ENCODE assay signal across 10 mouse cellular contexts in genomic region chr1:134345075-134345474, GRCm38 (mm10). TPM values are rescaled to one million over a fixed set of nuclear protein-coding genes. Genes with fewer than 3 reads are reported as not detected.
A peak's percentile ranks its signal among the peaks of the same experiment; 100 is the strongest.
DNase-seq lines count a peak whose midpoint lies in the region; ATAC-seq and TF ChIP-seq lines count a peak whose summit lies in the region.
"Had no signal": no experiment of that assay in that cellular context is flagged by ENCODE, and none has a peak within 500 bp of the region (broad histone marks: within the 10 kb centered on the region; RNA-seq: fewer than 3 reads in every experiment).

No protein-coding gene starts in this region.

- ATAC-seq in lung, postnatal 0 days: peak; percentile 1; the same call in 1 of the 2 replicates
- no peak for ATAC-seq in limb, embryonic 14.5 days (ENCODE audit: low FRiP score, low read depth)
- no peak for ATAC-seq in stomach, embryonic 15.5 days (ENCODE audit: insufficient read depth, low FRiP score, low read depth)
- no peak for ATAC-seq in granulocyte monocyte progenitor cell, adult 5-6 weeks (replicated peaks; ENCODE audit: poor library complexity, severe bottlenecking)

- peak overlapping the region; percentile 50; the same call in 1 of the 2 replicates for H3K4me2 ChIP-seq in lung, postnatal 0 days (replicated peaks; ENCODE audit: low read depth, low read length)
- H3K4me2 ChIP-seq in limb, embryonic 14.5 days (replicated peaks; ENCODE audit: low read depth, low read length, severe bottlenecking): peak overlapping the region; percentile 93
- peak overlapping the region; percentile 94 for H3K4me2 ChIP-seq in stomach, embryonic 15.5 days

- no peak overlapping the region for H3K27ac ChIP-seq in lung, postnatal 0 days (ENCODE audit: low read length)
- H3K27ac ChIP-seq in limb, embryonic 14.5 days (replicated peaks; ENCODE audit: low read depth, low read length): no peak overlapping the region
- H3K27ac ChIP-seq in stomach, embryonic 15.5 days: no peak overlapping the region

- H3K27me3 ChIP-seq in lung, postnatal 0 days (replicated peaks; ENCODE audit: insufficient read depth, low read length): no peaks in the 10 kb centered on the region
- H3K27me3 ChIP-seq in limb, embryonic 14.5 days (ENCODE audit: control insufficient read depth, insufficient read depth, low read length): no peaks in the 10 kb centered on the region
- H3K27me3 ChIP-seq in stomach, embryonic 15.5 days (replicated peaks): no peaks in the 10 kb centered on the region

- H3K9ac ChIP-seq in lung, postnatal 0 days (replicated peaks; ENCODE audit: low read depth): no peak overlapping the region
- H3K9ac ChIP-seq in limb, embryonic 14.5 days (ENCODE audit: low read depth, low read length, severe bottlenecking): no peak overlapping the region
- no peak overlapping the region for H3K9ac ChIP-seq in stomach, embryonic 15.5 days

- WGBS in lung, postnatal 0 days: 71% methylated on average over 4 of the region's 4 CpGs
- WGBS in limb, embryonic 14.5 days: 72% methylated on average over 4 of the region's 4 CpGs
- 73% methylated on average over 4 of the region's 4 CpGs for WGBS in stomach, embryonic 15.5 days

- TF ChIP-seq CTCF in lung, postnatal 0 days (IDR thresholded peaks at IDR 0.05): no peak

- no peaks in the 10 kb centered on the region for H3K9me3 ChIP-seq in lung, postnatal 0 days (ENCODE audit: low read length)
- no peaks in the 10 kb centered on the region for H3K9me3 ChIP-seq in limb, embryonic 14.5 days (ENCODE audit: control insufficient read depth, low read length)
- H3K9me3 ChIP-seq in stomach, embryonic 15.5 days: no peaks in the 10 kb centered on the region

- TF ChIP-seq EP300 in lung, postnatal 0 days (IDR thresholded peaks at IDR 0.05): no peak

- peaks cover 19% of the 10 kb centered on the region; the same call in 1 of the 2 replicates for H3K36me3 ChIP-seq in lung, postnatal 0 days (ENCODE audit: insufficient read depth, low read length)
- H3K36me3 ChIP-seq in limb, embryonic 14.5 days (ENCODE audit: control insufficient read depth, insufficient read depth, low read length): peaks cover 37% of the 10 kb centered on the region
- peaks cover 16% of the 10 kb centered on the region for H3K36me3 ChIP-seq in stomach, embryonic 15.5 days

- no peaks in the 10 kb centered on the region for H3K4me1 ChIP-seq in lung, postnatal 0 days (ENCODE audit: insufficient read depth, low read depth, low read length)
- peaks cover 4% of the 10 kb centered on the region; the same call in 1 of the 2 replicates for H3K4me1 ChIP-seq in limb, embryonic 14.5 days (ENCODE audit: control insufficient read depth, insufficient read depth, low read length)
- H3K4me1 ChIP-seq in stomach, embryonic 15.5 days: peaks cover 5% of the 10 kb centered on the region

- no peak overlapping the region for H3K4me3 ChIP-seq in lung, postnatal 0 days (ENCODE audit: low read depth, low read length)
- H3K4me3 ChIP-seq in limb, embryonic 14.5 days (replicated peaks; ENCODE audit: low read length): peak overlapping the region; percentile 56
- peak overlapping the region; percentile 54 for H3K4me3 ChIP-seq in stomach, embryonic 15.5 days (replicated peaks)
- H3K4me3 ChIP-seq: myocyte had no signal

- DNase-seq in frontal cortex, adult 2 months (ENCODE audit: extremely low spot score in 1 of 2, low spot score in 1 of 2): peak; percentile 68 to 73
- no peak for DNase-seq in frontal cortex, postnatal 10 days (ENCODE audit: low spot score in 2 of 2)
- DNase-seq in lung, postnatal 0 days (ENCODE audit: low spot score): no peak
- DNase-seq in lung, postnatal 14 days: no peak
- DNase-seq in limb, embryonic 14.5 days (ENCODE audit: low spot score): no peak
- no peak for DNase-seq in thymus, postnatal 4 days

- no peak for TF ChIP-seq POLR2A in limb, embryonic 14.5 days (IDR thresholded peaks at IDR 0.05; ENCODE audit: borderline replicate concordance, extremely low read depth, insufficient read depth, insufficient read length)

RNA-seq across cellular contexts. Expression of gene Ppfia4, which starts 12.3 kb away (rescaled TPM):
- 49.4 TPM in 2 replicates for polyA plus RNA-seq in frontal cortex, adult 2 months (2012; rRNA removed)
- 4.5 TPM in 2 replicates for polyA plus RNA-seq in lung, postnatal 0 days (2015; fragmentation: Nextera tagmentation; extraction: Ambion mirVana)
- 32.3 and 38.9 TPM in 2 replicates for polyA plus RNA-seq in limb, embryonic 14.5 days (2012; rRNA removed)
- polyA plus RNA-seq in limb, embryonic 14.5 days (2014; fragmentation: Nextera tagmentation; extraction: Ambion mirVana): 10.1 and 10.9 TPM in 2 replicates
- polyA plus RNA-seq in stomach, embryonic 15.5 days (2015; fragmentation: Nextera tagmentation; extraction: Ambion mirVana): 5.8 and 6.1 TPM in 2 replicates
- 6.4 and 12.5 TPM in 2 replicates for total RNA-seq in granulocyte monocyte progenitor cell, adult 5-6 weeks (2014; fragmentation: Nextera tagmentation)
- 4.1 and 4.6 TPM in 2 replicates for total RNA-seq in granulocyte monocyte progenitor cell, adult 5-6 weeks (2017)

RNA-seq across cellular contexts. Expression of gene Tmem183a, which starts 16.7 kb away (rescaled TPM):
- 54.0 and 62.4 TPM in 2 replicates for polyA plus RNA-seq in frontal cortex, adult 2 months (2012; rRNA removed)
- 42.9 and 44.8 TPM in 2 replicates for polyA plus RNA-seq in lung, postnatal 0 days (2015; fragmentation: Nextera tagmentation; extraction: Ambion mirVana)
- polyA plus RNA-seq in limb, embryonic 14.5 days (2012; rRNA removed): 83.0 and 110 TPM in 2 replicates
- polyA plus RNA-seq in limb, embryonic 14.5 days (2014; fragmentation: Nextera tagmentation; extraction: Ambion mirVana): 77.8 and 86.8 TPM in 2 replicates
- polyA plus RNA-seq in stomach, embryonic 15.5 days (2015; fragmentation: Nextera tagmentation; extraction: Ambion mirVana): 85.8 and 90.6 TPM in 2 replicates
- 31.8 and 34.3 TPM in 2 replicates for total RNA-seq in granulocyte monocyte progenitor cell, adult 5-6 weeks (2014; fragmentation: Nextera tagmentation)
- 53.6 and 115 TPM in 2 replicates for total RNA-seq in granulocyte monocyte progenitor cell, adult 5-6 weeks (2017)

RNA-seq across cellular contexts. Expression of gene 4933406M09Rik, which starts 40.7 kb away (rescaled TPM):
- not detected in 2 replicates for polyA plus RNA-seq in frontal cortex, adult 2 months (2012; rRNA removed)
- 0.06 TPM in 1 of 2 replicates, not detected in the other for polyA plus RNA-seq in lung, postnatal 0 days (2015; fragmentation: Nextera tagmentation; extraction: Ambion mirVana)
- not detected in 2 replicates for polyA plus RNA-seq in limb, embryonic 14.5 days (2012; rRNA removed)
- not detected in 2 replicates for polyA plus RNA-seq in limb, embryonic 14.5 days (2014; fragmentation: Nextera tagmentation; extraction: Ambion mirVana)
- not detected in 2 replicates for polyA plus RNA-seq in stomach, embryonic 15.5 days (2015; fragmentation: Nextera tagmentation; extraction: Ambion mirVana)
- not detected in 2 replicates for total RNA-seq in granulocyte monocyte progenitor cell, adult 5-6 weeks (2014; fragmentation: Nextera tagmentation)
- total RNA-seq in granulocyte monocyte progenitor cell, adult 5-6 weeks (2017): not detected in 2 replicates
- total RNA-seq: hematopoietic stem cell, adult 5-6 weeks had no signal
- polyA plus RNA-seq: myocyte had no signal

RNA-seq across cellular contexts. Expression of gene Myog, which starts 55.3 kb away (rescaled TPM):
- 0.14 and 0.15 TPM in 2 replicates for polyA plus RNA-seq in frontal cortex, adult 2 months (2012; rRNA removed)
- polyA plus RNA-seq in lung, postnatal 0 days (2015; fragmentation: Nextera tagmentation; extraction: Ambion mirVana): not detected in 2 replicates
- 162 and 165 TPM in 2 replicates for polyA plus RNA-seq in limb, embryonic 14.5 days (2012; rRNA removed)
- polyA plus RNA-seq in limb, embryonic 14.5 days (2014; fragmentation: Nextera tagmentation; extraction: Ambion mirVana): 118 and 149 TPM in 2 replicates
- 1.3 and 4.3 TPM in 2 replicates for polyA plus RNA-seq in stomach, embryonic 15.5 days (2015; fragmentation: Nextera tagmentation; extraction: Ambion mirVana)
- not detected in 2 replicates for total RNA-seq in granulocyte monocyte progenitor cell, adult 5-6 weeks (2014; fragmentation: Nextera tagmentation)
- not detected in 2 replicates for total RNA-seq in granulocyte monocyte progenitor cell, adult 5-6 weeks (2017)
- total RNA-seq: hematopoietic stem cell, adult 5-6 weeks had no signal

Comparison
In these comparisons a context has a peak if more than half of its experiments do, and no peak if none do; other contexts are left out.
1. DNase-seq: peak in frontal cortex, adult 2 months (2 of 2); none in frontal cortex, postnatal 10 days (0 of 2), lung, postnatal 0 days (single experiment), lung, postnatal 14 days (single experiment), limb, embryonic 14.5 days (single experiment) and thymus, postnatal 4 days (single experiment).
2. Peak in every context shown above with its lines, with median percentiles within 50 percentile points of each other: H3K4me2 ChIP-seq.